Mouse (Mus musculus): Measurements from ENCODE around the gene Nemf.
"Not testable (repeated sequence)": the region's sequence is repeated elsewhere in the genome, so short reads cannot be mapped to it uniquely, and the experiment has no call there.

Nemf gene

DNA sequence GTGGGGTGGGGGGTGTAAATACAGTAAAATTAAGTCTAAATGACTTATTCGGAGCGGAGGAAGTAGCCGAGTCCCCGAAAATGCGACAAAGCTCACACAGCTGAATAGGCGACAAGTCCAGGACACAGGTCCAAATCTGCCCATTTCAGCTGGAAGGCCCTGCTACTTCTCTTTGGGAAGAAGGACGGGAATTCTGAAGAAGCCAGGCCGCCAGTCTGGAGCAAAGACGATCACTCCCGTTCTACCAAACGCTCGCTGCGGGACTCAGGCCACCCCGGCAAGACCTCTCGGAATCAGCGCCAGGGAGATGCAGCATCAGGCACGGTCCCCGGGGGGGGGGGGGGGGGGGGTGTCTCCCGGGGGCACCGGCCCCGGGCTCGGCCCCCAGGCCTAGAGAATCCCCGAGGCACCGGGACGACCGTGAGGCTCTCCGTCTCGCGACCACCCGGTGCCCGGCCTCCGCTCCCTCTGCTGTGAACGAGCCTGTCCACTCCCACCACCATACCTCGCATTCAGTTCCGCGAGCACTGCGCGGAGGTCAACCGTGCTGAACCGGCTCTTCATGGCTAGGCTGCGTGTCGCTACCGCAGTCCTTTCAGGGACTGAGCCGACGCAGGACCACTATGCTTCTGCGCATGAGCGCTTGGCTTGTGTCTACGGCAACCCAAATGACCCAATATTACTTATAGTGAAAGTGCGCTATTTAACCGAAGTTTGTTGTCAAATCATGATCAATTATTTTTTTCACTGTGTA, at the start of gene Nemf:
TSS of gene Nemf (minus strand) at position 620 of the 754 bp plus-strand sequence.
- peak; percentile 80 for DNase-seq (ENCODE audit: low spot score)

DNA sequence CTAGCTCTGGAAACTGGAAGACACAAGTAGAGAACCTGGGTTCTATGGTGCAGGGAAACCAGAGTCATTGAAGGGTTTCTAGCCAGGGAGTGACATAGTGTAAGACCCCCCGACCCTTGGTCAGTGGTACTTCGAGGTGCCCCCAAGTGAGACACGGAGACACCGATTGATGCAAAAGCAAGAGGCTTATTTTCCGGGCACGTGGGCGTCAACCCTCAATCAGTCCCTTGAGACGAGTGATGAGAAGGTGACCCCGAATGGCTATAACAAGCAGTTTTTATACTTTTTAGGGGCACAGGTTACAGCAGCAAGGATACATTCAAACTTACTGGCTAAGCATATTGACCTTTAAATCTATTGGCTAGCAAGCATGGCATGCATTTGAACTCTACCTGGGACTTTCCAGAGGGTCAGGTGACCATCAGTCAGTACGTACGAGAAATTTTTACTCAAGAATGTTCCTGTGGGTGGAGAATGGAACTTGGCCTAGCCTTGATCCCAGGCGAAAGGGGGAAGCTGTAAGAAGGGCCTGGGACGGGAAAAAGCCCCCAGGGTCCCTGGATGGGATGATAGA, 45.7 kb upstream of the Nemf start:
- no peak for DNase-seq (ENCODE audit: low spot score)

DNA sequence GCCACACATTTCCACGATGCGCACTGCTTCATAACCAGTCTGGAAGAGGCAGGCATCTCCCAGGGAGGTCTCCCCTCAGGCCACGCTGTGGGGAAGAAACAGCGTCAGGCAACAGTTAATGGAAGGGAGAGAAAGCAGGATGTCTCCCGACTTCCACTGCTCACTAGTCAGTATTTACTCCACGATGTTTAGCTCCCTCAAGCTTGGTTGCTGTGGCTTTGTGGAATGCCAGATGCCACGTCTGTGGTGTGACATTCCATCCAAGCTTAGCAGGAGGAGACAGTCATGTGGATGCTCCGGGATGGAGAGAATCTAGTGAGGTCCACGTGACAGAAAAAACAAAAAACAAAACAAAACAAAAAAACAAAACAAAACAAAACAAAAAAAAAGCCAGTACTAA, 45.1 kb upstream of the Nemf start:
- DNase-seq (ENCODE audit: low spot score), result no peak

DNA sequence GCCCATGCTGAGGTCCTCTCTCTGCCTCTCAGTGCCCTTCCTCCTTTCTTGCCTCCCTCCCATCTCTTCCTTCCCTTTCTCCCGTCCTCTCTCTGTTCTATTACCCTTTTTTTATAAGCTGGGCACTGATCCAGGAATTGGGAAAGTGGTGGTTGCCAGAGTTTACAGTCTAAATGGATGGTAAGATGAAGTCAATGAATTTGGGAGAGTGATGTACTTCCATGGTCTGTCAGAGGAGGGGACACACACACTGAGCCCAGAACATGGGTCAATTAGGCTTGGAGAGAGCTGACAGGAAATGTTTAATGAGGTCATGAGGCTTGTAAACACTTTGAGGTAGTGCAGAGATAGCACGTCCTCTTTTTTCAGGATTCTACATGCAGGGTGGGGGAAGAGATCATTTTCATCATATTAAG, 43.9 kb upstream of the Nemf start:
- no peak for DNase-seq (ENCODE audit: low spot score)

DNA sequence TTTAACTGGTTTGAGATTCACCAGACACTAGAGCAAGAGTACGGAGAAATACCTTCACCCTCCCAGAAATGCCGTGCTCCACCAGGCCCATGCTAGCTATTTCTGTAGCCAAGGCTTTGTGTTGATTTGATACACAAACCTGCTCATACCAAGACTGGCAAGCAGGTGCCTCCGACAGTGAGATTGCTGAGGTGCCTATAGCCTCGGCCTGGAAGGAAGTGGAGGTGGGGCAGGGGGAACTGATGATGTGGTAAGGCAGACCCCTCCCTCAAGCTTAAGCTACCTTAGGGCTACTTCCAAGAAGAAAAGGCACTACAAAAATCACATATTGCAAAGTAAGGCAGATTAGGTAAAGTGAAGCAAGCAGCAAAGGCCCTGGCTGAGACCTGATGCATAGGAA, 43.4 kb upstream of the Nemf start:
- DNase-seq (ENCODE audit: low spot score), result no peak

DNA sequence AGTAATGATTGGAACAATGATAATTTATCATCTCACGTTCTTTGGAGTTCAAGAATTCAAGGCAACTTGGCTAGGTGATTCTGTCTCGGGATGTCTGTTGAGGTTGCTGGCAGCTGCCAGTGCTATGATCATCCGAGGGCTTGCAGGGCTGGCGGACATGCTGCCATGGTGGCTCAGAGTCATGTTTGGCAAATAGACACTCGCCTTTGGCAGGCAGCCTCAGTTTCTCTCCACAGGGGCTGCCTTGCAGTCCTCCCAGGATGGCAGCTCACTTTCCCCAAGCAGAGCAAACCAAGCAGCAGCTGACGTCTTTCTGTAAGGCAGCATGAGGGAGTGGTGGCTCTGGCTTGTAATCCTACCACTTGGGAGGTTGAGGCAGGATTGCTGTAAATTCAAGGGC, 37.5 kb upstream of the Nemf start:
- no peak for DNase-seq (ENCODE audit: low spot score)

DNA sequence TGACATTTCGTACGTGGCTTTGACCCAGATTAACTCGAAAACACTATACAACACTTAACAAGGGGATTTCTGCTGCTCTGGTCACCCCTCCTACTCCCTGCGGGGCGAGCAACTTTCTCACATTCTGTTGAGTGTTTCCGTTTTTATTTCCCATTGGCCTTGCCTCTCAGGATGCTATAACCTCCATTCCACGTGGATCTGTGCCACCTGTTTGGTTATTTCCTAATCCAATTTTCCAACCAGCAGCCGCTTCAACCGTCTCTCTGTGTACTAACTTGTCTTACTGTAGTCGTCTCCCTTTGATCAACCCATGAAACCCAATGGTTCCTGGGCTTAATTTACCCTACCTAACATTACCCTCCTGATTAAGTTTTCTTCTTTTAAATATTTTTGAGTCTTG, 36.1 kb upstream of the Nemf start:
- DNase-seq (ENCODE audit: low spot score), result no peak

DNA sequence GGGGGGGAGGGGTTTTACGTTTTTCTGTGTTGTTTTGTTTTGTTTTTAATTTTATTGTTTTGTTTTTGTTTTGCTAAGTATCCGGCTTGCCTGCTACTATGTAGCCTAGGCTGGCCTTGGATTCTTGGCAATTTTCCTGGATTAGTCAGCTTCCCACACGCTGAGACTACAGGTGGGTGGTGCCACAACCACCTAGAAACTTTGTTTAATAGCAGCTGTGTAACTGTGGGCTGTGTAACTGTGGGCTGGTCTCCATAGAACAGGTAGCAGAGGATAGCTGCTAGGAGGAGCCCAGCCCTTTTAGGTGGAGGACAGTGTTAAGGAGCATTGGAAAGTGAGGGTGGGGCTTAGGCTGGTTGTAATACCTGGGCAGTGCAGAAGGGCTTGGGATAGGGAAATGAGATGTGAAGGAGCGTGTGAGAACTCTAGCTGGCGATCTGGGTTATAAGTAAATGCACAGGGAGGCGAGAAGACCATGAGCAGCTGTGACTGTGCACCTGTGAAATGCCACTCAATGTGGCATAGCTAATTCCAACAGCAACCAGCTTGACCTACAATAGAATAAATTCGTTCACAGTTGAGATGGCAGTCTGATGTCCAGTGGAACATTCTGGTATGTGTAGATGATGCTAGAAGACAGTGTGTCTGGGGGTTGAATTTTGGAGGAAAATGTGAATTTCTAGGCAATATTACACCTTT, 33.2 kb upstream of the Nemf start:
- DNase-seq (ENCODE audit: low spot score), result no peak

DNA sequence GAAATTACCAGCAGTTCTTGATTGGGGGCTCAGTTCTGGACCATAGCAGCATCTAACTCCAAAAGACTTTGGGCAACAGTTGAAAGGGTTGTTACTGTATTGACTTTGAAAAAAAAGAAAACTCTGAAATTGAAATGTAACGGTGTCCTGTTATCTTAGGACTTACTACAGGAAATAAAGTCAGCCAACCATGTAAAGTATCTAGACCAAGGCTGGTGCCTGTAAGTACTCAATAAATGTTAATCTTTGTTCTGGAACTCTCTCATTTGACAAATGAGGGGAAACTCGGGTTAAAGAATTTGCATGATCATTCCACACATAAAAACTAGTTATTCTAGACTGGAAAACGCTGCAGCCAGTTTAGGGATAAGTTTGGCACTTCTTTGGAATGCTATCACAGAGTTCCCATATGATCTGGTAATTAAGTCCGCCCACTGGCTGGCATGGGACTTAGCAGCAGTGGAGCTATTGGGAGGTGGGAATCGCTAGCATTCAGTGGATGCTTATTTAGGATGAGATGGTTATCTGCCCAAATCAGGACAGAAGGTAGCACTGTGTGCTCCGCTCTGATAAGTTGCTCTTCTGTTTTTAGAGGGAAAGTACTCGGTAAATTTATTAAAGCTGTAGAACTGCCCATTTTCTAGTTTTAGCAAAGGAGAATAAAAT, 32.4 kb upstream of the Nemf start:
- DNase-seq (ENCODE audit: low spot score), result no peak

DNA sequence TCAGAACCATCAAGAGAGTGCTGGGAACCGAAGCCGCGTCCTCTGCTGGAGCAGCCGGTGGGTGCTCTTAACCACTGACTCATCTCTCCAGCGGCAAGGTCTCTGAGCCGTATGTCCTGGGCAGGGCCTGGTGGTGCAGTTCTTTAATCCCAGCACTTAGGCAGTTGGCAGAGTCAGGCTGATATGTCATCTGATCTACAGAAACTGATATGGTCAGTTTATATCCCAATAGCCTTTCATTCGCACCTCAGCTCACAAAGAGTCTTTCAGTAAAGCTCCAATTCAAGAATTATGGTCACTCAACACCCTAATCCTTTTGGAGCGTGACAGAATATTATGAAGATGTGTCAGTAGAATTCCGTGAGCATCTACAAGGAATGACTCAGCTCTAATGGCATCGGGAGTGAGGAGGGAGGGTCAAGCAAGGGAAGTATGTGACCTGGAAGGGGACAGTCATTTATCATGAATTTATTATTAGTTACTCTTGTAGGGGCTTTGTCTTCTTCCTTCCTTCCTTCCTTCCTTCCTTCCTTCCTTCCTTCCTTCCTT, 31.4 kb upstream of the Nemf start:
- DNase-seq (ENCODE audit: low spot score), result no peak

DNA sequence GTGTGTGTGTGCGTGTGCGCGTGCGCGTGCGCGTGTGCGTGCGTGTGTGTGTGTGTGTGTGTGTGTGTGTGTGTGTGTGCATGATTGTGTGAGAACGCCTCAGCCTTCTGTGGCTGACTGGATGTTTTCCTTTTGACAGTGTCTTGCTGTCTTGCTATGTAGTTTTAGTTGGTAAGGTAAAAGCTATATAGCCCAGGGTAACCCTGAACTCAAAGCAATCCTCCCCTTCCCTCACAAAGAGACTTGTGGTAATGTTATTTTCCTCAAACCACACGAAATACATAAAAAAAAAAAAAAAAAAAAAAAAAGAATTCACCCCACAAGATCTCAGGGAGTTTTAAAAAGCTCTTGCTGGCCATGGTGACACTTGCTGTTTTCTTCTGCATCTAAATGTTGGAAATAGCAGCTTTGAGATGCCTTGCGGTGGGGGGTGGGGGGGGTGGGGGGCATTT, 29.3 kb upstream of the Nemf start:
- DNase-seq (ENCODE audit: low spot score), result not testable (repeated sequence)

DNA sequence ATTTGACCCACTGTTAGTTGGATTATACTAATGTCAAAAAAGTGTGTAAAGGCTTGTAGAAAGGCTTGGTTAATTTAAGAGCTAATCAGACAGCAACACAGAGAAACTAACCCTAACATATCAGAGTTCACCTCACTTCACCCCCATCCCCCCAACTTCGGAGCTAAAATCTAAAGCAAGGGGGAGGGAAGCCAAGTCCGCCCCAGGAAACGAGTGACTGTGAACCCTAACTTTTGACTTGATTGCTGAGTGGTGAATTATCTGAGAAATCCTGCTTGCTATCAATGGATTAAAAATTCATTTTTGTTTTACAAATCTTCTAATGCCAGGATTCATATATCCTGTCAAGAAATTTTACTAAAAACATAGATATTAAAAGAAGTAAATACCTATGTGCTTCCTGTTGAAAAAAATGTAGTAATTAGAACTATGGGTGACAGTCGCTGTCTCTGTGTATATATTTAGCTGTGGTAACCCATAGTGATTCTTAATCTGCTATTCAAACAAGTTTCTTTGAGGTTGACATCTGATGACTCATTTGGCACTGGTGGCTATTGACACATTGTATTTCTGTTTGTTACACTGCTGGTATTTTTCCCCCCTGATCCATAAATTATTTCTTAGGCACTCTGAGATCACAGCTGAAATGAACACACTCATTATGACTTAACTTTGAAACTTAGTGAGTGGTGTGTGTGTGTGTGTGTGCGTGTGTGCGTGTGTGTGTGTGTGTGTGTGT, 28.7 kb upstream of the Nemf start:
- DNase-seq (ENCODE audit: low spot score), result no peak

DNA sequence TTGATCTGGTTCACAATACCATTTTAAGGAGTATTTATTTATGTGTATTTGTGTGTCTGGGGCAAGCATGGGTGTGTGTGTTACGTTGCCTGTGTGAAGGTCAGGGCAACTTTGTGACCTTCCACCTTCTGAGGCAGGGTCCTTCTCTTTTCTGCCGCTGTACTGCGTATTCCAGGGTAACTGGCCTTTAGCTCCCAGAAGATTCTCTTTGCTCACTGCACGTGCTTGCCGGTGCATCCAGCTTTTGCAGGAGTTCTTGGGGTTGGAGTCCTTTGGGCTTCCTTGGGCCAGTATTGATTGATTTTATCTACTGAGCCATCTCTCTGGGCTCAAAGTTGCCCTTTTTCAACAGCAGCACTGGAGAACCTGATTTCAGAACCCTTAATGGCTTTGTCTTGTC, 27.6 kb upstream of the Nemf start:
- no peak for DNase-seq (ENCODE audit: low spot score)

DNA sequence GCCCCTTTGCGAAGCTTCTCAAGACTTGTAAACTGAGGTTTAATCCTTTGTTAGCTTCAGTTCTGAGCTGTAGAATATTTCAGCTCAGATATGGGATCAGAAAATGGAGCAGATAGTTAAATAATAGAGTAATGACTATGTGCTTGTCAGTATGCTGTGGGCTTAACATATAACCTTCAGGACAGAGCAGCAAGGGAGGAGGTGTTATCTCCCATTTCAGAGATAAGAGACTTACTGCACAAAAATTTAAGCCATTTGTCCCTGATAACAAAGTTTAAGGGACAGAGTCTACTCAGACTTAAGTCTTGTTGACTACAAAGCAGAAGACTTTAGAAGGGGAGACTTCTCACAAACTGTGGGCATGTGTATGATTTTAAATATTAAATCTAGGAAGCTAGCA, 25.9 kb upstream of the Nemf start:
- DNase-seq (ENCODE audit: low spot score), result no peak

DNA sequence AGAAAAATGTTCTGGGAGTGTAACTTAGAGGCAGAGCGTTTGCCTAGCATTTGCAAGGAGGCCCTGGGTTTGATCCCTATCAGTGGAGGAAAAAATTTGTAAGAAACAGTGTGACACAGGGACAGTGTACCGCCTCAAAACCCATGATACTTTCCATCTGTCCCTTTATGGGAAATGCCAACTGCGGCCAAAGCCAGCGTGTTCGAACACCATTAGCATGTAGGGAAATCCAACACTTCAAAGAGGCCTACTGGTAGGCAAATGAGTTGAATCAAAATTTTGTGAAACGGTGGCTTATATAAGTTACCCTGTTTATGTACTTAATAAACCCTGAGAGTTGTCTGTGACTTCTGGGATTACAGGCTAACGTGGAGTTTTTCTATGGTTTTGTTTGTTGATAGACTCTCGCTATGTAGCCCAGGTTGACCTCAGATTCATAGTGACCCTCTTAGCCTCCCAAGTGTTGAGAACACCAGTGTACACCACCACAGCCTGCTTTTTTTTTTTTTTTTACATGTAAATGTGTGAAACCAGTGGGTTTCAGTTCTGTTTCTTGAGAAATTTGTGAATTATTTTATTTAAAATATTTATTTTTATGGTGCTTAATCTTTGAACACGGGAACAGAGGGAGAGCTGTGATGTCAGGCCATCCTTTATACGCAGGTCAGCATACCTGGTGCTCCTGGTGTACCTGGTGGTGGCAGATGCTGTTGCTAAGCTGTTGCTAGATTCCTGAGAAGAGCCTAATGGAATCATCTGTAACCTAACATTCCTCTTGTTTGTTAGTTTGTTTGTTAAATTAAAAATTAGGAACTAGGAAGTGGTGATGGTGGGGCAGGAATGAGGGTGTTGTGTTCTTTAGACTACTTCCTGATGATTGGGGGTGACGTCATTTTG, 21.8 kb upstream of the Nemf start:
- DNase-seq (ENCODE audit: low spot score), result no peak

DNA sequence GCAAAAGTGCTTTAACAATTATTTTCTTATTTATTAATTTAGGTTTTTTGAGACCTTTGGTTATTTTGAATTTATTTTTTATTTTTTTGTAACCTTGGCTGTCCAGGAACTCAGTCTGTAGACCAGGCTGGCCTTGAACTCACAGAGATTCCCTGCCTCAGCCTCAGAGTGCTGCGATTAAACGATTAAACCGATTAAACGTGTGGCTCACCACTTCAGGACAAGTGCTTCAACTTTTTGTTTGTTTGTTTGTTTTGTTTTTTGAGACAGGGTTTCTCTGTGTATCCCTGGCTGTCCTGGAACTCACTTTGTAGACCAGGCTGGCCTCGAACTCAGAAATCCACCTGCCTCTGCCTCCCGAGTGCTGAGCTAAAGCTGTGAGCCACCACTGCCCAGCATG, 20.7 kb upstream of the Nemf start:
- DNase-seq (ENCODE audit: low spot score), result not testable (repeated sequence)

DNA sequence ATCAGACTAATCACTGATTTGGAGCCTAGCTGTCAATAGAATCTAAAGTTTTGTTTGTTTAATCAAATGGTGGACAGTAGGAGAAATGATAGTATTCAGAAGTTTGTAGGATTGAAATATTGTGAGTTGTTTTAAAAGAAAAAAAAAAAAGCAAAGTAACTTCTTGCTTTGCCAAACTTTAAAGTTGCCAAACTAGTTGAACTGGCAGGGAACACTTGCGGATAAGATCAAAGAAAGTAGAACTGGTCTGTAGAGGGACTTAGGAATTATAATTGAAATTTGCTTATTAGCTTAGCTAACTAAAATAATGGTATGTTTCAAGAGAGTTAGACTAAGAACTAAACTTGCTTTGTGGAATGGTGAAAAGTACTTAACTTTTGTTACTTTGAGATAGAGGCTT, 20.2 kb upstream of the Nemf start:
- DNase-seq (ENCODE audit: low spot score), result no peak

DNA sequence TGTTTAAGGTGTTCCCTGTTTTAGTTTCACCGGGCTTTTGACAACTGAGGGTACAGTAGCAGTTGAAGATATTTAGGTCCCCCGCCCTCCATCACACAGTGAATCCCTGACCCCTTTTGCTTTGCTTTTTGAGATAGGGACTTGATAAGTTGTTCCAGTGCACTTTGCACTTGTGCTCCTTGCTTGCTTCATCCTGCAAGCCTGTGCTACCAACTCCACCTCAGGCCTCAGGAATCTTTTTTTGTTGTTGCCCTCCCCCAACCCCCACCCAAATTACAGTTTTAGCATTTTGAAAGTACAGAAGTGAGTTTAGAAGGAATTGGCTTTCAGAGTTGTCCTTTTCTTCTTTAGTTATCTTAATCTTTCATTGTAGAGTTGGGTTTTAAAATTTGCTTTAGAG, 19.2 kb upstream of the Nemf start:
- no peak for DNase-seq (ENCODE audit: low spot score)

DNA sequence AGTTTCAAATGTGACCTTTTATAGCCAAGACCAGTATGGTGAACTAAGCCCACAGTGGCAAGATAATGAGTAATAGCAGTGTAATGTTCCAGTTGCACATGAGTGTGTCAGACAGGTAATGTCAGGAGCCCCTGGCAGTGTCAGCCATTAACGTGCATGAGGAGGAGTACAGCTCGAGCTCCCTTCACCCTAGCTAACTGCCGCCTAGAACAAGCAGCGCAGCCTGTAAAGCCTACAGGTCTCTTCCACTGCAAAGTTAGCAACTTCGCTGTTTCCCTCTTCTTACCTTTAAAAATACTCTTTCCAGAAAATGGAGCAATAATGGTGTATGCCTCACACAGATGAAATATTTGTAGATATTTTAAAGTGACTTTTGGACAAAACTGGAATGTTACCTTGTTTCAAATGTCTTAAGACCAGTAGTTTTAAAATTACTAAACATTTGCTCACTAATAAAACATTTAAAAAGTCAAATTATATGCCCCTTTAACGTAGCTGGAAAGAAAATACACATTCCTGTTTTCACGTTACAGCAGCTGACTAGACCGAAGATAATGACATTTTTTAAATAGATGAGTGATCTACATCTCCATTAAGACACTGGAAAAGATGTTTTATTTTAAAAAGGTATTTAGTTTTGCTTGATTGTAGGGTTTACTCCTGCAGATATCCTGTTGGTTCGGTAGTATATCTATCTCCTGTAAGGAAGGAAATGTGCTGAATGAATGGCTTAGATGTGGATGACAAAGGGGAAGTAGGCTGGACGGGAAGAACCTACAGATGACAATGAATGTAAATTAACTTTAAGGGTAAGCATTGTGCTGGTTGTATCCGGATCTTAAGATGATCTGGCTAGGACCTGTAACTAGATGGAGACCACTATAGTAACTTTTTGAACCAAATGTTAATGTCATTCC, 17.1 kb upstream of the Nemf start:
- no peak for DNase-seq (ENCODE audit: low spot score)
